Mouse (Mus musculus): ENCODE measurements around the gene Ctnna2.

DNA sequence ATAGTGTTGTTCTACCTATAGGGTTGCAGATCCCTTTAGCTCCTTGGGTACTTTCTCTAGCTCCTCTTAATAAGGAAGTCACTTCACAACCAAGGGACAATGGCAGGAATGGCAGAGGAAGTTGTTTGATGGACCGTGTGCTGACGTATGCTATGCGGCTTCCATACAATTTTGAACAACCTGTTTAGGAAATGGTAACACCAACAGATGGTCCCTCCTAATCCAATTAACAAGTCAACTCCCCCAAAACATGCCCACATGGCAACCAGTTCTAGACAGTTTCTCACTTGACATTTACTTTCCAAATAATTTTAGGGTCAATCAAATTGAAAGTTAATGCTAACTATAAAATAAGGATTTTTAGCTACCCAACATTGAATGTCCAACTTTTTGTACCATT, 176.9 kb downstream of the Ctnna2 start:
- no peak for TF ChIP-seq FLI1 (IDR thresholded peaks at IDR 0.05; ENCODE audit: low read length)
- TF ChIP-seq GATA1 (IDR thresholded peaks at IDR 0.05; ENCODE audit: borderline replicate concordance, low read length): no peak
